Mouse (Mus musculus) mesoderm, embryonic 11.5 days (tissue): ENCODE measurements around the gene Gja10.

Experiments used
- DNase-seq: peaks from one replicate; pipeline ENCODE4 v3.0.0-alpha.2; 2012; ENCODE audit warnings: low read depth, low spot score

The Gja10 gene

GRCm38 (mm10) chr4:32602660-32603059 is at the start of gene Gja10:
TSS of gene Gja10 (minus strand) at chr4:32602760.
- no peak for DNase-seq

- DNase-seq: no peak
Observed at GRCm38 (mm10) chr4:32651669-32652068, 49.1 kb upstream of the Gja10 start.

GRCm38 (mm10) chr4:32621637-32622036 is 19.1 kb upstream of the Gja10 start:
- DNase-seq: no peak

DNA sequence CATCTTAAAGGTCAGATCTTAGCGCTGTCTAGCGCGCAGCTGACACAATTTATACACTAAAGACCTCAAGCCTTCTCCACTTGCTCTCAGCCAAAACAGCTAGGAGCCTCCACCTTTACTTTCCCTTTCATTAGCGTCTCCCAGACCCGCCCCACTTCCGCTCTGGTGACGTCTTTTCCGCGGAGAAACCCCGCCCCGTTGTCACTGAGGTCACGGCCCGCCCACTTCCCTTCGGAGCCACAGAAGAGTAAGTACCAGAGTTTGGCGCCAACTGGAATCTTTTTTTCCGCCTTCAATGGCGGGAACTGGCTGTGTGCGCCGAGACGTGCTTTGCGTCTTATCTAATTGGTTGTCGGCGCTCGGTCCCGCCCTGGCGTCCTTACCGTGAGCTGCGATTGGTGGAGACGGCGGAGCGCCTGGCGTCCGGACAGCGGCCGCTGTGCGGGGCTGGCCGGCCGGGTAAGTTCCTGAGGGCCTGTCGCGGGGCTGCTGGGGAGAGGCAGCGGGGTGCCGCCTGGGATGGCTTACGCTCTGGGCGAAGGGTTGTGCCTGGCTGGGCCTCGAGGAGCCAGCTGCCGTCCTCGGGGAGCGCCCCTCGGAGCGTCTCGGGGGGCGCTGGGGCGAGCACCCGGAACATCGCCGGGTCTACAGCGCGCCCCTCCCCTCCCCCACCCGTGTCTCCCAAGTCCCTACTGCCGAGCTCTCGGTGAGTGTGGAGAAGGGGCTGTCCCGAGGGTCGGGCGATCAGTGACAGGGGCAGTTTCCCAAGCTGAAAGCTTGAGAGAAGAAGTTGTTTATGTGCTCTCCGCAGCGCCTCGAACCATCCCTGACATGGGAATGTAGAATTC is 12.7 kb upstream of the Gja10 start, which contains the start of gene Casp8ap2:
Gene Casp8ap2, plus strand, starts transcription at position 418 of the 848 bp plus-strand sequence.
- DNase-seq: peak; percentile 99

GRCm38 (mm10) chr4:32601135-32601534 is 1.4 kb downstream of the Gja10 start:
- DNase-seq: peak; percentile 87

DNA sequence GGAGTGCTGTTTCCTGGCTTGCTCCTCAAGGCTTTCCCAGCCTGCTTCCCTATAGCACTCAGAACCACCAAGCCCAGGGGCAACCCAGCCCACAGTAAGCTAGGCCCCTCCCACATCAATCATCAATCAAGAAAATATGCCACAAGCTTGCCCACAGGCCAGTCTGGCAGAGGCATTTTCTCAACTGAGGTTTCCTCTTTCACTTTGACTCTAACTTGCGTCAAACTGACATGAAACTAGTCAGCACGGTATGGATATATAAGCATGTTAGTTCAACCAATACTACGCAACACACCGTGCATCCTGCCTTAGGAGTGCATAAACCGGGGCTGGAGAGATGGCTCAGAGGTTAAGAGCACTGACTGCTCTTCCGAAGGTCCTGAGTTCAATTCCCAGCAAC is 14.3 kb downstream of the Gja10 start:
- DNase-seq: no peak

DNA sequence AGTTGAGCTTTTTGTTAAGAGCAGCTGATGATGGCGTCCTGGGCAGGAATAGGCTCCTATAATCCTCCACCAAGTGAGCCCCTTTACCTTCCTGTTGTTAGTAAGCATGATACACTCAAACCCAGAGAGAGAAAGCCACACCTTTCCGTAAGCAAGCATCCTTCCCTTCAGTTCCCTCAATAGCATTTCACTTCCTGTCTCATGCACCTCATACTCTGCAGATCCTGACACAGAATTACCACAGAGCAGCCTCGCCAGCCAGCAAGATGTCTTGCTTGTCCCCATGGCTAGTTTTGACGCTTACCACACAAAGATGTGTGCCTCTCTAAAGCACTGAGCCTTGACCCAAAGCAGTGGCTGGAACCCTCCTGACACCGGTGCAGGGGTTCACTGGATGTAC is 15.0 kb downstream of the Gja10 start:
- no peak for DNase-seq

DNA sequence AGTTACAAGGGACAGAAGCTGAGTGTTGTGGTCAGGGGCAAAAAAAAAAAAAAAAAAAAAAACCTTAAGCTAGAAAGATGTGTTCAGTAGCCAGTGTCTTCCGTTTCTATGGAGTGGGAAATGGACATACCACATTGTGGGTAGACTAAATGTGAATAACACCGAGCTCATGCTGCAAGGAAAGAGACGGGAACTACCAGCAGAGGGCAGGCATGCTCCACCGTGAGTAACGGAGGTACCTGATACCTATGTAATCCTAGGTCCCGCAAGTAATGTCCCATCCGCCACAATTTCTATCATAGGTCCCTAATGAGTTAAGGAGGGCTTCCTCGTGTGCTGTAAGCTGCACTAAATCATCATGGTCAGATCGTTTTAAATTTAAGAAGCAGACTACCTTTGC is 16.0 kb downstream of the Gja10 start:
- peak; percentile 69 for DNase-seq

DNA sequence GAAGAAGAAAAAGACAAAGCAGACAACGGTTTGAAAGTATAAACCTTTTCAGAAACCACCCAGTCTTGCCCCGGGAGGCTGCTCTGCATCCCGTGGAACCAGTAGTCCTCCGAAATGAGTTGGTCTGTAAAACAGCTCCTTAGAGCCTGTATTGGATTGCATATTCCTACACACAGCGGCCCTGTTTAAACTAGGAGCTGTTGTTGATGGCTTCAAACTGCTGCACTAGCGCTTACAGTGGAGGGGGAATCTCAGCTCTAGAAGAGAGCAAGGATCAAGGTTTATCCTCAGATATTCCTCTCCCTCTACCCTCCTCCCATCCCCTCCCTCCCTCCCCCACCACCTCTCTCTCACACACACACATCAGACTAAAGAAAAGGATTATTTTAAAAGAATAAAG is 18.4 kb downstream of the Gja10 start:
- no peak for DNase-seq

- DNase-seq: no peak
Observed at GRCm38 (mm10) chr4:32579850-32580249, 22.7 kb downstream of the Gja10 start.

GRCm38 (mm10) chr4:32575165-32575564 is 27.4 kb downstream of the Gja10 start:
- peak; percentile 35 for DNase-seq

DNA sequence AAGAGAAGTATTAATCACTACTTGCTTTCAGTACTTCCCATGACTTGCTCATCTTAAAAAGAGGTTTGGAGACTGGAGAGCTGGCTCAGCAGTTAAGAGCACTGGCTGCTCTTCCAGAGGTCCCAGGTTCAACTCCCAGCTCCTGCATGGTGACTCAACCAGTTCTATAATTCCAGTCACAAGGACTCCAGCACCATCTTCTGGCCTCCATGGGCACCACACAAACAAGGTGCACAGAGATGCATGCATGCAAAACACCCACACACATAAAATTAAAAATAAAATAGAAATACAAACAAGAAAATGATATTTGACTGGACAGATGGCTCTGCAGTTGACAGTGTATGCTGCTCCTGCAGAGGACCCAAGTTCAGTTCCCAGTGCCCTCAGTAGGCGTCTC is 28.0 kb downstream of the Gja10 start:
- DNase-seq: no peak

DNA sequence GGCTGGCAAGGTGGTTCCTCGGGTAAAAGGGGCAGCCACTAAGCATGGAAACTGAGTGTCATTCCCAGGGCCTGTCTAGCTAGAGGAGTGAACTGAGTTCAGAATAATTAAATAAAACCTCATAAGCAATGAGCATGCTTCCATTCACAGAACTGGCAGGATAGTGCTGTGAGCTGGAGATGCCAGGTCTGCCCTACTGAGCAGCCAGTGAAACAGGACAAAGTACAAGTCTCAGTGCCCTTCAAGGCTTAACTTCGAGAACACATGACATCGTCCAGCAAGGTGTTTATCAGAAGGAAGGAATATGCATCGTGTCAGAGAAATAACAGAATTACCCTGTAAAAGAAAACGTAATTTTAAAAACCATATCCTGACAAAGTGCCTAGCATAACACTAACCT is 29.0 kb downstream of the Gja10 start:
- no peak for DNase-seq

GRCm38 (mm10) chr4:32572118-32572517 is 30.4 kb downstream of the Gja10 start:
- DNase-seq: peak; percentile 76

DNA sequence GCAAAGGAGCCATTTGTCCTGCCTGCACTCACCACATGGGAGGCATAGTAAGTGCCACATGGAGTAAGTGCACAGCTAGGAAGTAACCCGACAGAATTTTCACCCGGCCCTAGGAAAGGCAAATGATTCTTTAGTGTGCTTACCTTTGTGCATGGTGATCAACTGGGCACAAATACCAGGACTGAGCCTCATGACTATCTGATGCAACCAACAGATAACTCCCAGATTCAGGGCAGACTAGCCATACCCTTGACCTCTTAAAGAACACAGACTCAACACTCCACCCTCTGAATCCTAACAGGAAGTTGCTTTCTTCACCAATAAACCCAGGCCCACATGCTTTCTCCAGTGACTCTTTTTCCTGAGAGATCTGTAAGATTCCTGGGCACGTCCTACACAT is 31.1 kb downstream of the Gja10 start:
- DNase-seq: no peak

- DNase-seq: no peak
Observed at GRCm38 (mm10) chr4:32570939-32571317, 31.6 kb downstream of the Gja10 start.

- peak; percentile 41 for DNase-seq
Observed at GRCm38 (mm10) chr4:32569995-32570938, 32.3 kb downstream of the Gja10 start.

GRCm38 (mm10) chr4:32569054-32569453 is 33.5 kb downstream of the Gja10 start:
- DNase-seq: no peak

DNA sequence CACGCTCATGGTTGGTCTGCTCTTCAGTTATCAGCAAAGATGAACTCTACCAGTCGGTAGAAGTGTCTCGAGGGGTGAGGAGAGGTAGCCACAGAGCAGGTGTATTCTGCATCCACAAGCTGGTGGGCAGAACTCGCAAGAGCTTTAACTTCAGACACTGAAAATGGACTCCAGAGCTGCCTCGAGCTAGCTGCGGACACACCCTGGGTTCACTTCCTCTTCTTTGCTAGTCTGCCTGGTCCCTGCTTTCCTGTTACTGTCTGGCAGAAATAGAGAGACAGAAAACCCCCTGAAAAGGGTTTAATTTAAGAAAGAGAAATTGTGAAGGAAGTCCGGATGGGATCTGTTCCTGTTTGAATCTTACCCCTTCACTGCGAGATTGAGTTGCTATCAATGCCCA is 37.6 kb downstream of the Gja10 start:
- no peak for DNase-seq

- no peak for DNase-seq
Observed at GRCm38 (mm10) chr4:32564416-32564815, 38.1 kb downstream of the Gja10 start.

GRCm38 (mm10) chr4:32562319-32563115 is 40.0 kb downstream of the Gja10 start:
- DNase-seq: no peak
